Mouse (Mus musculus) heart, embryonic 15.5 days (tissue): ENCODE data around the gene Cs. TPM values are rescaled to one million over a fixed set of nuclear protein-coding genes. Genes with fewer than 3 reads are reported as not detected.

Experiments used
- ATAC-seq: fragments of 200-750 bp; cut with Nextera tagmentation; replicated peaks from 2 replicates; pipeline ENCODE4 v1.8.0; 2017; ENCODE audit warnings: low read depth, moderate TSS enrichment; ENCODE audit not compliant: insufficient number of reproducible peaks, insufficient read depth, low FRiP score
- H3K27ac ChIP-seq: fragments of 300-500 bp; sonication (generic); 2 replicates; pipeline ENCODE4 v1.5.1; 2015; ENCODE audit warnings: mild to moderate bottlenecking, inconsistent platforms
- H3K27me3 ChIP-seq: fragments of 300-500 bp; sonication (generic); 2 replicates; pipeline ENCODE4 v1.6.1; 2015; ENCODE audit warnings: inconsistent platforms
- H3K36me3 ChIP-seq: fragments of 300-500 bp; sonication (generic); 2 replicates; pipeline ENCODE4 v1.6.1; 2015; ENCODE audit warnings: mild to moderate bottlenecking, inconsistent platforms
- H3K4me1 ChIP-seq: fragments of 300-500 bp; sonication (generic); replicated peaks from 2 replicates; pipeline ENCODE4 v1.6.1; 2015; ENCODE audit warnings: inconsistent platforms
- H3K4me2 ChIP-seq: fragments of 300-500 bp; sonication (generic); 2 replicates; pipeline ENCODE4 v1.6.1; 2015; ENCODE audit warnings: inconsistent platforms, mild to moderate bottlenecking, moderate library complexity
- H3K4me3 ChIP-seq: fragments of 300-500 bp; sonication (generic); 2 replicates; pipeline ENCODE4 v1.5.1; 2015; ENCODE audit warnings: mild to moderate bottlenecking, inconsistent platforms
- H3K9ac ChIP-seq: fragments of 300-500 bp; sonication (generic); 2 replicates; pipeline ENCODE4 v1.6.1; 2015; ENCODE audit warnings: mild to moderate bottlenecking, inconsistent platforms
- H3K9me3 ChIP-seq: fragments of 300-500 bp; sonication (generic); replicated peaks from 2 replicates; pipeline ENCODE4 v1.6.1; 2016; ENCODE audit warnings: inconsistent platforms
- WGBS: fragments of 180-500 bp; shearing (Covaris S2); methylation state at CpG from one replicate; pipeline ENCODE4 v1.1.7; 2015; ENCODE audit warnings: mixed read lengths; 5-methylcytosine and 5-hydroxymethylcytosine counted together
- polyA plus RNA-seq: library from polyadenylated mRNA; unstranded; fragments of >200 nt; fragmentation: Nextera tagmentation; extraction: Ambion mirVana; gene quantifications from 2 replicates; pipeline ENCODE4 v1.2.1, GENCODE M21; 2015

The Cs gene
- polyA plus RNA-seq, 1 experiment from 2014 or later: 448 TPM

- Histone ChIP-seq H3K9ac (no peak overlapping the region), H3K4me3 (no peak overlapping the region), H3K27me3 (no peaks in the 10 kb centered on the region), H3K27ac (peak overlapping the region; percentile 94), H3K4me1 (peaks cover 41% of the 10 kb centered on the region), H3K36me3 (0 out of 2 replicates have a peak, but pooled peaks cover 5% of the 10 kb centered on the region), H3K4me2 (no peak overlapping the region), H3K9me3 (no peaks in the 10 kb centered on the region)
- ATAC-seq: no peak
- 93% methylated on average over 3 of the region's 3 CpGs for WGBS
Observed at GRCm38 (mm10) chr10:128336195-128336594, 1.3 kb upstream of the Cs start.

GRCm38 (mm10) chr10:128336597-128336996, 937 bp upstream of the Cs start:
- ATAC-seq: no peak
- peak overlapping the region; percentile 94 for H3K4me3 ChIP-seq
- WGBS: 75% methylated on average over 3 of the region's 3 CpGs

GRCm38 (mm10) chr10:128338415-128338814, 881 bp downstream of the Cs start:
- Histone ChIP-seq H3K9me3 (no peaks in the 10 kb centered on the region), H3K4me2 (peak overlapping the region; percentile 69), H3K27me3 (no peaks in the 10 kb centered on the region), H3K4me1 (peaks cover 52% of the 10 kb centered on the region), H3K27ac (peak overlapping the region; percentile 98), H3K9ac (peak overlapping the region; percentile 95), H3K4me3 (peak overlapping the region; percentile 94), H3K36me3 (peaks cover 6% of the 10 kb centered on the region; the same call in 1 of the 2 replicates)
- 9% methylated on average over 5 of the region's 5 CpGs for WGBS
- ATAC-seq: no peak

More at GRCm38 (mm10) chr10:128336597-128336996, 937 bp upstream of the Cs start:
- Histone ChIP-seq H3K4me1 (peaks cover 44% of the 10 kb centered on the region), H3K27me3 (no peaks in the 10 kb centered on the region), H3K9ac (no peak overlapping the region), H3K9me3 (no peaks in the 10 kb centered on the region), H3K4me2 (peak overlapping the region; percentile 75), H3K36me3 (peaks cover 6% of the 10 kb centered on the region; the same call in 1 of the 2 replicates), H3K27ac (peak overlapping the region; percentile 94)

GRCm38 (mm10) chr10:128338948-128339347, 1.4 kb downstream of the Cs start:
- Histone ChIP-seq H3K36me3 (peaks cover 6% of the 10 kb centered on the region; the same call in 1 of the 2 replicates), H3K4me3 (peak overlapping the region; percentile 94), H3K27me3 (no peaks in the 10 kb centered on the region), H3K4me1 (peaks cover 57% of the 10 kb centered on the region), H3K4me2 (peak overlapping the region; percentile 69), H3K9me3 (no peaks in the 10 kb centered on the region), H3K27ac (peak overlapping the region; percentile 98), H3K9ac (peak overlapping the region; percentile 95; the same call in 1 of the 2 replicates)
- no peak for ATAC-seq
- WGBS: 23% methylated on average over 2 of the region's 2 CpGs

- 57% methylated on average over 2 of the region's 2 CpGs for WGBS
- Histone ChIP-seq H3K4me2 (peak overlapping the region; percentile 69; the same call in 1 of the 2 replicates), H3K4me1 (peaks cover 67% of the 10 kb centered on the region), H3K9me3 (no peaks in the 10 kb centered on the region), H3K36me3 (peaks cover 6% of the 10 kb centered on the region; the same call in 1 of the 2 replicates), H3K27me3 (no peaks in the 10 kb centered on the region), H3K9ac (no peak overlapping the region), H3K4me3 (no peak overlapping the region), H3K27ac (no peak overlapping the region)
- ATAC-seq: no peak
Observed at GRCm38 (mm10) chr10:128340257-128340656, 2.7 kb downstream of the Cs start.

- Histone ChIP-seq H3K27me3 (no peaks in the 10 kb centered on the region), H3K36me3 (peaks cover 9% of the 10 kb centered on the region), H3K4me1 (peaks cover 72% of the 10 kb centered on the region), H3K4me2 (no peak overlapping the region), H3K9me3 (no peaks in the 10 kb centered on the region), H3K4me3 (no peak overlapping the region), H3K9ac (no peak overlapping the region), H3K27ac (0 out of 2 replicates have a peak overlapping the region, but pooled peaks have one; percentile 42)
- no peak for ATAC-seq
- WGBS: 87% methylated on average over 1 of the region's 1 CpGs
Observed at GRCm38 (mm10) chr10:128343436-128343835, 5.9 kb downstream of the Cs start.

- Histone ChIP-seq H3K4me3 (peak overlapping the region; percentile 37), H3K4me1 (peaks cover 59% of the 10 kb centered on the region)
Observed at GRCm38 (mm10) chr10:128344568-128345275, 7.2 kb downstream of the Cs start.

GRCm38 (mm10) chr10:128347541-128347940, 10.0 kb downstream of the Cs start:
- Histone ChIP-seq H3K4me2 (no peak overlapping the region), H3K27me3 (no peaks in the 10 kb centered on the region), H3K4me3 (no peak overlapping the region), H3K9me3 (no peaks in the 10 kb centered on the region), H3K27ac (no peak overlapping the region), H3K36me3 (peaks cover 37% of the 10 kb centered on the region), H3K9ac (no peak overlapping the region), H3K4me1 (peaks cover 43% of the 10 kb centered on the region)
- no peak for ATAC-seq
- 86% methylated on average over 8 of the region's 8 CpGs for WGBS

More at GRCm38 (mm10) chr10:128344568-128345275, 7.2 kb downstream of the Cs start:
- peaks cover 15% of the 10 kb centered on the region for H3K36me3 ChIP-seq
- H3K27me3 ChIP-seq: no peaks in the 10 kb centered on the region
- no peaks in the 10 kb centered on the region for H3K9me3 ChIP-seq
- peak overlapping the region; percentile 84 for H3K27ac ChIP-seq
- ATAC-seq: peak; percentile 90
- peak overlapping the region; percentile 27; the same call in 1 of the 2 replicates for H3K9ac ChIP-seq
- 6% methylated on average over 7 of the region's 7 CpGs for WGBS
- H3K4me2 ChIP-seq: peak overlapping the region; percentile 61

GRCm38 (mm10) chr10:128358796-128359195, 21.3 kb downstream of the Cs start:
- ATAC-seq: no peak
- H3K36me3 ChIP-seq: peaks cover 92% of the 10 kb centered on the region
- H3K27me3 ChIP-seq: no peaks in the 10 kb centered on the region
- no peaks in the 10 kb centered on the region for H3K9me3 ChIP-seq
- no peak overlapping the region for H3K27ac ChIP-seq
- no peak overlapping the region for H3K4me2 ChIP-seq
- peaks cover 4% of the 10 kb centered on the region; the same call in 1 of the 2 replicates for H3K4me1 ChIP-seq
- no peak overlapping the region for H3K9ac ChIP-seq
- no peak overlapping the region for H3K4me3 ChIP-seq
- WGBS: 48% methylated on average over 2 of the region's 2 CpGs

- 64% methylated on average over 6 of the region's 6 CpGs for WGBS
- no peaks in the 10 kb centered on the region for H3K27me3 ChIP-seq
- peaks cover 4% of the 10 kb centered on the region; the same call in 1 of the 2 replicates for H3K4me1 ChIP-seq
- H3K9ac ChIP-seq: no peak overlapping the region
- H3K4me2 ChIP-seq: no peak overlapping the region
- H3K4me3 ChIP-seq: no peak overlapping the region
- H3K27ac ChIP-seq: 0 out of 2 replicates have a peak overlapping the region, but pooled peaks have one; percentile 16
- peaks cover 92% of the 10 kb centered on the region for H3K36me3 ChIP-seq
- no peaks in the 10 kb centered on the region for H3K9me3 ChIP-seq
- no peak for ATAC-seq
Observed at GRCm38 (mm10) chr10:128359226-128359625, 21.7 kb downstream of the Cs start.

GRCm38 (mm10) chr10:128361836-128362235, 24.3 kb downstream of the Cs start:
- Histone ChIP-seq H3K4me3 (no peak overlapping the region), H3K36me3 (peaks cover 83% of the 10 kb centered on the region), H3K4me2 (no peak overlapping the region), H3K9me3 (no peaks in the 10 kb centered on the region), H3K9ac (no peak overlapping the region), H3K4me1 (peaks cover 4% of the 10 kb centered on the region; the same call in 1 of the 2 replicates), H3K27ac (peak overlapping the region; percentile 24; the same call in 1 of the 2 replicates), H3K27me3 (no peaks in the 10 kb centered on the region)
- ATAC-seq: no peak
- WGBS: 72% methylated on average over 6 of the region's 6 CpGs
